Mouse (Mus musculus) lung, postnatal 4 days (tissue): ENCODE measurements around the gene Mnat1.
"Not testable (repeated sequence)": the region's sequence is repeated elsewhere in the genome, so short reads cannot be mapped to it uniquely, and the experiment has no call there.

ENCODE experiments used
- DNase-seq, 2 experiments: peaks; one replicate each; pipeline ENCODE4 v3.0.0; 2021

The Mnat1 gene

GRCm38 (mm10) chr12:73151038-73151437 is 27.5 kb downstream of the Mnat1 start:
- not testable (repeated sequence) for DNase-seq

- DNase-seq: no peak
Measured at GRCm38 (mm10) chr12:73154150-73154549, 30.6 kb downstream of the Mnat1 start.

- peak; percentile 59 to 78 for DNase-seq
Measured at GRCm38 (mm10) chr12:73160341-73160740, 36.8 kb downstream of the Mnat1 start.

- DNase-seq: no peak
Measured at GRCm38 (mm10) chr12:73162408-73163181, 39.1 kb downstream of the Mnat1 start.

GRCm38 (mm10) chr12:73170794-73171193 is 47.3 kb downstream of the Mnat1 start:
- no peak for DNase-seq

- no peak for DNase-seq
Measured at GRCm38 (mm10) chr12:73183896-73184295, 60.4 kb downstream of the Mnat1 start.

GRCm38 (mm10) chr12:73197363-73197762 is 73.8 kb downstream of the Mnat1 start:
- no peak for DNase-seq

- no peak for DNase-seq
Measured at GRCm38 (mm10) chr12:73198451-73198850, 74.9 kb downstream of the Mnat1 start.

- DNase-seq: no peak
Measured at GRCm38 (mm10) chr12:73199375-73199774, 75.9 kb downstream of the Mnat1 start.

- DNase-seq: peak in 1 of 2 experiments; percentile 9
Measured at GRCm38 (mm10) chr12:73201587-73201986, 78.1 kb downstream of the Mnat1 start.

GRCm38 (mm10) chr12:73205710-73206649 is 82.5 kb downstream of the Mnat1 start:
- peak; percentile 72 to 76 for DNase-seq

- DNase-seq: no peak
Measured at GRCm38 (mm10) chr12:73207008-73207407, 83.5 kb downstream of the Mnat1 start.

- DNase-seq: no peak
Measured at GRCm38 (mm10) chr12:73207461-73207860, 83.9 kb downstream of the Mnat1 start.

- no peak for DNase-seq
Measured at GRCm38 (mm10) chr12:73208518-73208917, 85.0 kb downstream of the Mnat1 start.

GRCm38 (mm10) chr12:73209117-73209516 is 85.6 kb downstream of the Mnat1 start:
- no peak for DNase-seq

- no peak for DNase-seq
Measured at GRCm38 (mm10) chr12:73210454-73210853, 86.9 kb downstream of the Mnat1 start.

GRCm38 (mm10) chr12:73215773-73216172 is 92.3 kb downstream of the Mnat1 start:
- DNase-seq: no peak

GRCm38 (mm10) chr12:73218632-73219031 is 95.1 kb downstream of the Mnat1 start:
- no peak for DNase-seq

- DNase-seq: no peak
Measured at GRCm38 (mm10) chr12:73221235-73221634, 97.7 kb downstream of the Mnat1 start.

- peak in 1 of 2 experiments; percentile 31 for DNase-seq
Measured at GRCm38 (mm10) chr12:73223872-73224271, 100.4 kb downstream of the Mnat1 start.

- DNase-seq: no peak
Measured at GRCm38 (mm10) chr12:73228427-73228826, 104.9 kb downstream of the Mnat1 start.

- no peak for DNase-seq
Measured at GRCm38 (mm10) chr12:73230196-73230595, 106.7 kb downstream of the Mnat1 start.

- DNase-seq: no peak
Measured at GRCm38 (mm10) chr12:73231552-73231951, 108.0 kb downstream of the Mnat1 start.

GRCm38 (mm10) chr12:73232586-73232985 is 109.1 kb downstream of the Mnat1 start:
- no peak for DNase-seq
